Mouse (Mus musculus) liver, adult 2 months (tissue): ENCODE results near the gene Raver1. TPM values are rescaled to one million over a fixed set of nuclear protein-coding genes. Genes with fewer than 3 reads are reported as not detected.

Experiments
- DNase-seq: peaks from one replicate; pipeline ENCODE4 v3.0.0-alpha.2; 2011; ENCODE audit warnings: low read depth, low spot score; ENCODE audit errors: extremely low read depth
- H3K27ac ChIP-seq: fragments of 200-500 bp; replicated peaks from 2 replicates; pipeline ENCODE4 v1.5.1; 2012; ENCODE audit warnings: low read depth, mild to moderate bottlenecking, control low read depth, inconsistent platforms, low read length; ENCODE audit not compliant: insufficient read depth
- H3K27me3 ChIP-seq: fragments of 200-500 bp; 2 replicates; pipeline ENCODE4 v1.6.1; 2012; ENCODE audit warnings: mild to moderate bottlenecking, moderate library complexity, low read length, inconsistent platforms; ENCODE audit not compliant: control insufficient read depth, insufficient read depth
- H3K36me3 ChIP-seq: fragments of 200-500 bp; 2 replicates; pipeline ENCODE4 v1.6.1; 2012; ENCODE audit warnings: low read length, inconsistent platforms; ENCODE audit not compliant: control insufficient read depth, insufficient read depth
- H3K4me1 ChIP-seq: fragments of 200-500 bp; 2 replicates; pipeline ENCODE4 v1.6.1; 2011; ENCODE audit warnings: low read length; ENCODE audit not compliant: control insufficient read depth, insufficient read depth
- H3K4me3 ChIP-seq: fragments of 200-500 bp; 2 replicates; pipeline ENCODE4 v1.5.1; 2011; ENCODE audit warnings: low read depth, mild to moderate bottlenecking, control low read depth, low read length, moderate library complexity; ENCODE audit not compliant: insufficient read depth
- H3K79me2 ChIP-seq: fragments of 200-500 bp; 2 replicates; pipeline ENCODE4 v1.6.1; 2012; ENCODE audit warnings: inconsistent platforms, mild to moderate bottlenecking, low read length, moderate library complexity; ENCODE audit not compliant: control insufficient read depth, insufficient read depth
- H3K9ac ChIP-seq: fragments of 200-500 bp; 2 replicates; pipeline ENCODE4 v1.6.1; 2012; ENCODE audit warnings: low read depth, mild to moderate bottlenecking, control low read depth, inconsistent platforms, low read length
- CTCF ChIP-seq: fragments of 200-500 bp; IDR thresholded peaks from 2 replicates; pipeline ENCODE4 v1.5.1; 2011; ENCODE audit warnings: low read depth, low read length, control low read depth
- POLR2A ChIP-seq: fragments of 200-500 bp; IDR thresholded peaks from 2 replicates; pipeline ENCODE4 v1.6.1; 2011; ENCODE audit warnings: low read length, control low read depth; ENCODE audit not compliant: insufficient read depth; ENCODE audit errors: extremely low read depth
- WGBS: fragments of 180-500 bp; shearing (Covaris S2); methylation state at CpG from one replicate; pipeline ENCODE4 v1.1.7; 2018; 5-methylcytosine and 5-hydroxymethylcytosine counted together
- polyA plus RNA-seq: library from polyadenylated mRNA; depleted of rRNA; stranded (reverse); fragments of >200 nt; gene quantifications from 2 replicates; pipeline ENCODE4 v1.2.3, GENCODE M21; 2012
- total RNA-seq: library from RNA; depleted of rRNA; stranded (reverse); fragments of >200 nt; gene quantifications from 2 replicates; pipeline ENCODE4 v1.2.3, GENCODE M21; 2014

Raver1 gene
- total and polyA plus RNA-seq, 2 experiments, result 1.8 to 22.1 TPM

GRCm38 (mm10) chr9:21100447-21101161, 8.8 kb upstream of the Raver1 start:
- Histone ChIP-seq H3K4me3 (no peak overlapping the region), H3K4me1 (no peaks in the 10 kb centered on the region), H3K36me3 (no peaks in the 10 kb centered on the region), H3K27ac (no peak overlapping the region), H3K27me3 (no peaks in the 10 kb centered on the region), H3K9ac (no peak overlapping the region), H3K79me2 (no peaks in the 10 kb centered on the region)
- 67% methylated on average over 15 of the region's 15 CpGs for WGBS
- no peak for DNase-seq
- TF ChIP-seq POLR2A (no peak), CTCF (no peak)

GRCm38 (mm10) chr9:21097793-21098192, 6.0 kb upstream of the Raver1 start:
- Histone ChIP-seq H3K27me3 (no peaks in the 10 kb centered on the region), H3K27ac (no peak overlapping the region), H3K36me3 (no peaks in the 10 kb centered on the region), H3K79me2 (no peaks in the 10 kb centered on the region), H3K4me3 (no peak overlapping the region), H3K9ac (no peak overlapping the region), H3K4me1 (no peaks in the 10 kb centered on the region)
- DNase-seq, result peak; percentile 64
- WGBS, result 28% methylated on average over 8 of the region's 8 CpGs
- no peak for TF ChIP-seq POLR2A
- TF ChIP-seq CTCF, result no peak

- H3K36me3 ChIP-seq, result no peaks in the 10 kb centered on the region
- H3K4me3 ChIP-seq, result no peak overlapping the region
- peaks cover under 1% of the 10 kb centered on the region for H3K4me1 ChIP-seq
- TF ChIP-seq CTCF, result no peak
- TF ChIP-seq POLR2A, result no peak
- H3K79me2 ChIP-seq, result peaks cover 2% of the 10 kb centered on the region; the same call in 1 of the 2 replicates
- H3K9ac ChIP-seq, result no peak overlapping the region
- H3K27me3 ChIP-seq, result no peaks in the 10 kb centered on the region
- no peak for DNase-seq
- WGBS, result 89% methylated on average over 4 of the region's 4 CpGs
- no peak overlapping the region for H3K27ac ChIP-seq
Observed at GRCm38 (mm10) chr9:21095958-21096357, 4.2 kb upstream of the Raver1 start.

GRCm38 (mm10) chr9:21093423-21093822, 1.6 kb upstream of the Raver1 start:
- no peak overlapping the region for H3K9ac ChIP-seq
- peaks cover 11% of the 10 kb centered on the region for H3K4me1 ChIP-seq
- WGBS, result 97% methylated on average over 9 of the region's 9 CpGs

GRCm38 (mm10) chr9:21090972-21091706, 669 bp downstream of the Raver1 start:
- H3K4me1 ChIP-seq, result peaks cover 11% of the 10 kb centered on the region
- H3K27ac ChIP-seq, result peak overlapping the region; percentile 32
- WGBS, result 1% methylated on average over 24 of the region's 24 CpGs
- H3K27me3 ChIP-seq, result no peaks in the 10 kb centered on the region
- peaks cover 38% of the 10 kb centered on the region for H3K79me2 ChIP-seq
- peaks cover 13% of the 10 kb centered on the region for H3K36me3 ChIP-seq
- peak overlapping the region; percentile 88 for H3K4me3 ChIP-seq
- peak overlapping the region; percentile 91 for H3K9ac ChIP-seq
- no peak for TF ChIP-seq POLR2A
- no peak for TF ChIP-seq CTCF
- no peak for DNase-seq

More at GRCm38 (mm10) chr9:21093423-21093822, 1.6 kb upstream of the Raver1 start:
- Histone ChIP-seq H3K36me3 (peaks cover 2% of the 10 kb centered on the region), H3K79me2 (peaks cover 23% of the 10 kb centered on the region), H3K27me3 (no peaks in the 10 kb centered on the region), H3K27ac (no peak overlapping the region), H3K4me3 (no peak overlapping the region)
- TF ChIP-seq CTCF (no peak), POLR2A (no peak)
- no peak for DNase-seq
